In the genomic region with DNA sequence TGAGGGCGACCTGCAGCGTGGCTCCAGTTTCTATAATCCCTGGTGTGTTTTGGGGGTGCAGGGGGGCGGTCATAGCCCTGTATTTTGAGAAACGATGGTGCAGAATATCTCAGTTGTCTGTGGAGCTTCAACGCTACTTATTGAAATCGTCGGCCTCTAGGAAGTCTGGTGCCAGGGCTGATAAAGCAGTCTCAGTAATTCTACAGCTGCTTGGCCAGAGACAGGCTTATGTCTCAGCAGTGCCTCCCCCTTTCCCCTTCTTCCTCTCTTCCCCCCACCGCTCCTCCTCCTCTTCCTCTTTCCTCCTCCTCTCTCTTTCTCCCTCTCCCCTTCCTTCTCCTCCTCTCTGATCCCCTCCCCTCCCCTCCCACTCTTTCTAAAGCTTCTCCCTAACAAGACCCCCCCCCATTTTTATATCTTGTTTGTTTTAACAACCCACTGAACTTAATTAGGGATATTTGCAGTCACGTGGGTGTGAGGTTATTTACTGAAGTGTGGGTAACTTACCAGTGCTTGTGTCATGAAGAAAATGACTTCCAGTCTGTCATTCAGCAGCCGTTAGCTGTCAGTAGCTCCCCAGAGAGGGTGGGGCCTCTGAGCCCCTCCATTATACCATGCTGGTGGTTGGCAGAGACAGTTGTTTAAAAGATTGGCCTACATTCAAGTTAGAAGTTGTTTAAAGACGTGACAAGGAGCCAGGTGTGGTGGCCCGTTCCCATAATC, we compare ENCODE assay signal across 11 mouse cellular contexts.
A peak's percentile ranks its signal among the peaks of the same experiment; 100 is the strongest.
DNase-seq lines count a peak whose midpoint lies in the region; ATAC-seq and TF ChIP-seq lines count a peak whose summit lies in the region.
"Had no signal": no experiment of that assay in that cellular context is flagged by ENCODE, and none has a peak within 500 bp of the region (broad histone marks: within the 10 kb centered on the region; RNA-seq: fewer than 3 reads in every experiment).

No protein-coding gene starts in this region.

- H3K4me3 ChIP-seq in forebrain, postnatal 0 days (ENCODE audit: low read depth, low read length) = no peak overlapping the region
- H3K4me3 ChIP-seq in forebrain, embryonic 15.5 days = no peak overlapping the region
- no peak overlapping the region for H3K4me3 ChIP-seq in kidney, embryonic 16.5 days (ENCODE audit: low read length)
- no peak overlapping the region for H3K4me3 ChIP-seq in kidney, adult 2 months (ENCODE audit: insufficient read depth, low read depth, low read length)
- H3K4me3 ChIP-seq in bone marrow, adult 2 months (replicated peaks; ENCODE audit: control insufficient read depth, low read depth, low read length) = no peak overlapping the region
- no peak overlapping the region for H3K4me3 ChIP-seq in liver, embryonic 13.5 days (replicated peaks)
- H3K4me3 ChIP-seq: myocyte had no signal

- intact Hi-C loops in left cerebral cortex, postnatal 25 days (cut with DNase I) = no loop called here

- ATAC-seq in forebrain, postnatal 0 days = 0 out of 2 replicates have a peak, but pooled peaks have one; percentile 32
- ATAC-seq in forebrain, embryonic 15.5 days (replicated peaks) = no peak
- ATAC-seq in kidney, embryonic 16.5 days (ENCODE audit: low FRiP score, low TSS enrichment) = no peak
- ATAC-seq in liver, embryonic 13.5 days (ENCODE audit: low read depth) = peak; percentile 48

- H3K9ac ChIP-seq in forebrain, postnatal 0 days = no peak overlapping the region
- no peak overlapping the region for H3K9ac ChIP-seq in forebrain, embryonic 15.5 days (replicated peaks)
- H3K9ac ChIP-seq in kidney, embryonic 16.5 days (replicated peaks; ENCODE audit: low read length) = no peak overlapping the region
- peak overlapping the region; percentile 23; the same call in 1 of the 2 replicates for H3K9ac ChIP-seq in liver, embryonic 13.5 days

- H3K27ac ChIP-seq in forebrain, postnatal 0 days (ENCODE audit: low read depth, low read length) = no peak overlapping the region
- no peak overlapping the region for H3K27ac ChIP-seq in forebrain, embryonic 15.5 days (replicated peaks)
- H3K27ac ChIP-seq in kidney, embryonic 16.5 days (ENCODE audit: low read length) = peak overlapping the region; percentile 83
- H3K27ac ChIP-seq in kidney, adult 2 months (ENCODE audit: insufficient read depth, low read depth, low read length) = no peak overlapping the region
- H3K27ac ChIP-seq in bone marrow, adult 2 months (ENCODE audit: control insufficient read depth, insufficient read depth, low read depth, low read length, poor library complexity) = peak overlapping the region; percentile 23; the same call in 1 of the 2 replicates
- peak overlapping the region; percentile 71 for H3K27ac ChIP-seq in liver, embryonic 13.5 days

- no peak for TF ChIP-seq CTCF in forebrain, postnatal 0 days (IDR thresholded peaks at IDR 0.05; ENCODE audit: low read depth)
- TF ChIP-seq CTCF in kidney, adult 2 months (conservative IDR thresholded peaks at IDR 0.05; ENCODE audit: insufficient read depth, insufficient read length, low read depth, low read length) = no peak
- no peak for TF ChIP-seq CTCF in bone marrow, adult 2 months (IDR thresholded peaks at IDR 0.05; ENCODE audit: control insufficient read depth, insufficient read depth, low read length)

- no peaks in the 10 kb centered on the region for H3K27me3 ChIP-seq in forebrain, postnatal 0 days (ENCODE audit: insufficient read depth, low read length)
- no peaks in the 10 kb centered on the region for H3K27me3 ChIP-seq in forebrain, embryonic 15.5 days
- H3K27me3 ChIP-seq in kidney, embryonic 16.5 days (ENCODE audit: insufficient read depth, low read length) = no peaks in the 10 kb centered on the region
- H3K27me3 ChIP-seq in kidney, adult 2 months (replicated peaks; ENCODE audit: control insufficient read depth, insufficient read depth, low read length) = no peaks in the 10 kb centered on the region
- no peaks in the 10 kb centered on the region for H3K27me3 ChIP-seq in liver, embryonic 13.5 days

- TF ChIP-seq POLR2A in kidney, adult 2 months (IDR thresholded peaks at IDR 0.05; ENCODE audit: low read depth, low read length) = no peak
- no peak for TF ChIP-seq POLR2A in bone marrow, adult 2 months (IDR thresholded peaks at IDR 0.05; ENCODE audit: borderline replicate concordance, control insufficient read depth, low read depth, low read length)

- no peaks in the 10 kb centered on the region for H3K4me1 ChIP-seq in forebrain, postnatal 0 days (ENCODE audit: insufficient read depth)
- H3K4me1 ChIP-seq in forebrain, embryonic 15.5 days = peaks cover 20% of the 10 kb centered on the region
- H3K4me1 ChIP-seq in kidney, embryonic 16.5 days (ENCODE audit: insufficient read depth, low read length) = peaks cover 57% of the 10 kb centered on the region
- peaks cover 6% of the 10 kb centered on the region; the same call in 1 of the 2 replicates for H3K4me1 ChIP-seq in kidney, adult 2 months (ENCODE audit: control insufficient read depth, insufficient read depth, low read length)
- peaks cover 1% of the 10 kb centered on the region; the same call in 1 of the 2 replicates for H3K4me1 ChIP-seq in bone marrow, adult 2 months (ENCODE audit: control insufficient read depth, insufficient read depth, low read length)
- H3K4me1 ChIP-seq in liver, embryonic 13.5 days (replicated peaks) = peaks cover 93% of the 10 kb centered on the region

- WGBS in forebrain, postnatal 0 days = 53% methylated on average over 12 of the region's 12 CpGs
- 55% methylated on average over 12 of the region's 12 CpGs for WGBS in forebrain, embryonic 15.5 days
- 44% methylated on average over 12 of the region's 12 CpGs for WGBS in kidney, embryonic 16.5 days
- 76% methylated on average over 12 of the region's 12 CpGs for WGBS in kidney, adult 2 months
- 38% methylated on average over 12 of the region's 12 CpGs for WGBS in bone marrow, adult 2 months
- WGBS in liver, embryonic 13.5 days (ENCODE audit: insufficient replicate concordance) = 26% methylated on average over 12 of the region's 12 CpGs

- DNase-seq in forebrain, postnatal 0 days = no peak
- no peak for DNase-seq in kidney, adult 2 months
- no peak for DNase-seq in liver, embryonic 13.5 days
- DNase-seq in cerebellum, postnatal 14 days = no peak
- DNase-seq in left cerebral cortex, postnatal 25 days (ENCODE audit: low spot score in 2 of 2) = no peak
- DNase-seq: adrenal gland, adult 2 months; kidney, adult 18-20 months had no signal

- no peak overlapping the region for H3K4me2 ChIP-seq in forebrain, postnatal 0 days (ENCODE audit: low read depth)
- H3K4me2 ChIP-seq in forebrain, embryonic 15.5 days (replicated peaks) = no peak overlapping the region
- no peak overlapping the region for H3K4me2 ChIP-seq in kidney, embryonic 16.5 days (replicated peaks; ENCODE audit: low read depth, low read length)
- H3K4me2 ChIP-seq in liver, embryonic 13.5 days = peak overlapping the region; percentile 49

- no peaks in the 10 kb centered on the region for H3K36me3 ChIP-seq in forebrain, postnatal 0 days (ENCODE audit: insufficient read depth)
- no peaks in the 10 kb centered on the region for H3K36me3 ChIP-seq in forebrain, embryonic 15.5 days
- H3K36me3 ChIP-seq in kidney, embryonic 16.5 days (ENCODE audit: insufficient read depth, low read length) = no peaks in the 10 kb centered on the region
- H3K36me3 ChIP-seq in kidney, adult 2 months (ENCODE audit: control insufficient read depth, insufficient read depth, low read length) = no peaks in the 10 kb centered on the region
- no peaks in the 10 kb centered on the region for H3K36me3 ChIP-seq in liver, embryonic 13.5 days

- no peaks in the 10 kb centered on the region for H3K9me3 ChIP-seq in forebrain, postnatal 0 days (ENCODE audit: low read length)
- no peaks in the 10 kb centered on the region for H3K9me3 ChIP-seq in forebrain, embryonic 15.5 days
- no peaks in the 10 kb centered on the region for H3K9me3 ChIP-seq in kidney, embryonic 16.5 days (ENCODE audit: low read length)
- no peaks in the 10 kb centered on the region for H3K9me3 ChIP-seq in liver, embryonic 13.5 days (replicated peaks)

Comparison
In these comparisons a context has a peak if more than half of its experiments do, and no peak if none do; other contexts are left out.
1. ATAC-seq: peak in forebrain, postnatal 0 days (single experiment) and liver, embryonic 13.5 days (single experiment); none in forebrain, embryonic 15.5 days (single experiment) and kidney, embryonic 16.5 days (single experiment).
2. H3K27ac ChIP-seq: peak in kidney, embryonic 16.5 days (single experiment), bone marrow, adult 2 months (single experiment) and liver, embryonic 13.5 days (single experiment); none in forebrain, postnatal 0 days (single experiment), forebrain, embryonic 15.5 days (single experiment) and kidney, adult 2 months (single experiment).